Mouse (Mus musculus) 416B (cell line): Measurements from ENCODE around the gene 4632433K11Rik.
"Not testable (repeated sequence)": the region's sequence is repeated elsewhere in the genome, so short reads cannot be mapped to it uniquely, and the experiment has no call there.

Experiments
- DNase-seq: peaks from one replicate; pipeline ENCODE4 v3.0.0; 2011; ENCODE audit warnings: low read depth

The 4632433K11Rik gene

DNA sequence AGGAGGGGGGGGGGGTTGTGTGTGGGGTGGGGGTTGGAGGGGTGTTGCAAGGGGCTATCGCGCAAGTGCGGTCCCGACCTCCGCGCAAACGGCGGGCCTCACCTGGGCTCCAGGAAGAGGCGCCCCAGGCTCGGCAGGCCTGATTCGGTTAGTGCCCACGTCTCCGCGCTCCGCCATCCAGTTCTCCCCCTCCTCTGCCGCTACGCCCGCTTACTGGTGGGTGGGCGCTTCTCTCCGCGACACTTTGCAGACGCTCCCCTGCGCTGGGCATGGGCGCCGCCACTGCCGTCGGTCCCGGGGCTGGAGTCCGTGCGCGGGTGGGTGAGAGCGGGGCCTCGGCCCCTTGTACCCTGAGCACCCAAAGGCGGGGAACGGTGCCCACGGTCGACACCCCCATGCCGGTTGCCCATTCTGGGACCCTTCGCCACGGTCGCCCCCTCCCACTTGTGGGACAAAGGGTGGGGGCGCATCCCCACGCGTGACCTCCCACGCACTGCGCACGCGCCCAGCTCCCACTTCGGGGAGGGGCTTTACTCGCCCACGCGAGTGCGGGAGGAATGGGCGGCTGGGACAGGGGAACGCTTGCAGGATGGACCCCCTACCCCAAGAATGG is 22.8 kb downstream of the 4632433K11Rik start:
- DNase-seq = no peak

DNA sequence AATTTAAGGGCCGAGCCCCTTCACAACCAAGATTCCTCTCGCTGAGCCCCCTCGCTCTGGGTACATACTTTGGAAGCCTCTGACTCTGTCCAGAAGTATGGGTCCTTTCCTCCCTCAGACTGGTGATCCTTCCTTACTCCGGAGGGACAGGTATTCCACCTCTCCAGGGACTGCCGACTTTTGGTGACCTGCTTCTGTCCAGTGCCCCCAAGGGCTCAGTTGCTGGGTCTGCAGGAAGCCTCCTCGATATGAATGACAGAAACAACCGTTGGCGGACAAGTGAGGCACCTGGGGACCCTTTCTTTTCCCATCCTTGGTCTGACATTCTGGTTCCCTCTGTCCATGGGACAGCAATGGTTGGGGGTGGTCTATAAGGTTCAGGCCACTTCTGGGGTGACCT is 23.5 kb downstream of the 4632433K11Rik start:
- DNase-seq = no peak

DNA sequence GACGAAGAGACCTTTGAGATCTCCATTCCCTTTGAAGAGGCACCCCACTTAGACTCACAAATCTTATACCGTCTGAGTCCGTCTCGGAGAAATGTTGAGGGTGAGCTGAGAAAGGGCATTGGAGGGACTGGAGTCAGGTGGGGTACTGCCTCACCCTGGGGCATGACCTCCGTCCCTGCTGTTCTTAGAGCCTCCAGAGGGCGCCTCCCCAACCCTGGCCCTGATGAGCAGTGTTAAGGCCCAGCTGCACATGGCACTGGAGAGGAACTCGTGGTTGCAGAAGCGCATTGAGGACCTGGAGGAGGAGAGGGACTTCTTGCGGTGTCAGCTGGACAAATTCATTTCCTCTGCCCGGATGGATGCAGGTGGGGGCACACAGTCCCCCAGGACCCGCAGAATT is 23.9 kb downstream of the 4632433K11Rik start:
- peak; percentile 79 for DNase-seq

GRCm38 (mm10) chr7:5058631-5059030 is 24.7 kb downstream of the 4632433K11Rik start:
- no peak for DNase-seq

GRCm38 (mm10) chr7:5059421-5059820 is 25.5 kb downstream of the 4632433K11Rik start:
- no peak for DNase-seq

- DNase-seq = peak; percentile 89
These were observed 26.4 kb downstream of the 4632433K11Rik start for GRCm38 (mm10) chr7:5060239-5060731.

GRCm38 (mm10) chr7:5060944-5061773 is 27.2 kb downstream of the 4632433K11Rik start:
- peak; percentile 98 for DNase-seq

- peak; percentile 96 for DNase-seq
These were observed 27.9 kb downstream of the 4632433K11Rik start, which contains the start of gene U2af2 for GRCm38 (mm10) chr7:5061774-5062359. Gene U2af2, plus strand, starts transcription at chr7:5062143.

GRCm38 (mm10) chr7:5062360-5063001 is 28.6 kb downstream of the 4632433K11Rik start:
- DNase-seq = peak; percentile 94

GRCm38 (mm10) chr7:5064886-5065285 is 31.0 kb downstream of the 4632433K11Rik start:
- no peak for DNase-seq

DNA sequence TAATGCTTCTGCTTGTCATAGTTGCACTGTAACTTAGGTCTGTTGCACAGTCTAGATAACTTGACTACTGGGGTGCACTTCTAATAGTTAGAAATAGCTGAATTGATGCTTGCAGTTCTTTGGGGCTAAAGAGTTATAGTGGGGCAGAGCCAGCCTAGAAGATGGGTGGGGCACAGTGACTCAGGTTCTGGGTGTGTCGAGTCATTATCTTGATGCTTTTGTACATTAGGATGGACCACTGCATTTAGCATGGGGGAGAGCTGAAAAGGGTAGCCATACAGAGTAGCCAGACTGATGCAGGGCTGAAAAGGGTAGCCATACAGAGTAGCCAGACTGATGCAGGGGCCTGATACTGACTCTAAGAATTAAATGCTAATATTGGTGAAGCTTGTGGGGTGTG is 39.7 kb downstream of the 4632433K11Rik start:
- no peak for DNase-seq

GRCm38 (mm10) chr7:5074984-5075383 is 41.1 kb downstream of the 4632433K11Rik start:
- no peak for DNase-seq

GRCm38 (mm10) chr7:5076931-5077330 is 43.0 kb downstream of the 4632433K11Rik start:
- peak; percentile 40 for DNase-seq

DNA sequence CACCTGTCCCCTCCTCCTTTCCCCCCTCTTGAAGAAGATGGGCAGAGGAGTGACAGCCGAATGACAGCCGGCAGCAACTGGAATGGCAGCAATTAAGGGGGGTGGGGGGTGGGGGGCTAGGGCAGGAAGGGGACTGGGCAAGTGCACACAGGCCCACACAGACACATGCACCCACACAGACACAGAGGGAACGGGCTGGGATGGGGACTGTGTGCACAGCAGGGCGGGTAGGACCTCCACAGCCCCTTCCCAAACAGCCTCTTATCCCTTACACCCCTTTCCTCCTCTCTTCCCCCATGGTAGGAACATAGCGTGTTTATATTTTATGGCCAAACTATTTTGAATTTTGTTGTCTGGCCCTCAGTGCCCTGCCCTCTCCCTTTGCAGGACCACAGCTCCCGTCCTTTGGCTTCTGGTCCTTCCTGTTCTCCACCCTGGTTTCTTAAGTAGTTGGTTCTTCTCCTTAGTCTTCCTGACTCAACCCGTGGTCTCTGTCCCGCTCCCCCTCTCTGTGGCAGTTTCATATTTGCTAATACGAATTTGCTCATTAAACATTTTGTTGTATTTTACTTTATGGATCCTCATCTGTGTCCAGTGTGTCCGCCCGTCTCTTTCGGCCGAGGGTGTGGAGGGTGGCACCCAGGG is 45.6 kb downstream of the 4632433K11Rik start:
- DNase-seq = not testable (repeated sequence)

DNA sequence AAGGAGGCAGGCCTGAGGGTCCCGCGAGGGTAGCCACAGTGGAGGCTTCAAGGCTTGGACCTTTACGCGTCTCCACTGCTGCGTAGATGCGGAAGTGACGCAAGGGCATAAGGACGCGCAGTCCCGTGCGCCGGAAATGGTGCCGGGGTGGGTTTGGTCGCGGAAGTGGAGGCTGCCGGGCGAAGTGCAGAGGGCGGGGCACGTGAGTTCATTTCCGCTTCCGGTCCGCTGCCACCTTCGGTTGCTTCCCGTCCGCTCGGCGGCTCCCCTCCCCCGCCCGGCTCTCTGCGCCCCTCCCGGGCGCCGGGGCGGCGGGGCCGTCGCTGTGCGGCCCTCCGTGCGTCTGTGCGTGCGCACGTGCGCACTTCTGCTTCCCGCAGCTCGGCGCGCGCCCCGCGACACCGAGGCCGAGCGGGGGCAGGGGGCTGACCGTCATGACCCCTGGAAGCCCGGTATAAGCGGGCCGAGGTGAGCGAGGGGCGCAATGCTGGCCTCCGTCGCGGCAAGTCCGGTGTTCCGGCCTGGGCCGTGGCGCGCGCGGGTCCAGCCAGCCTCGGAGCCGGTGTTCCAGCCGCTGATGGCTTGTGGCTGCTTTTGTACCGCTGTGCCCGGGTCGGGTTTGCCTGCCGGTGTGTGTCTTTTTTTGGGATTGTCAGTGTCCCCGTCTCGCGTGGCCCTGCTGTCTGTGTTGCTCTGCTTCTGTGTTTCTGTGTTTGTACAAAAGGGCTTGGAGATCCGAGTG is 46.3 kb downstream of the 4632433K11Rik start, which contains the start of gene Epn1:
Gene Epn1 (plus strand): TSS at position 226 of the 742 bp plus-strand sequence.
- peak; percentile 95 for DNase-seq

DNA sequence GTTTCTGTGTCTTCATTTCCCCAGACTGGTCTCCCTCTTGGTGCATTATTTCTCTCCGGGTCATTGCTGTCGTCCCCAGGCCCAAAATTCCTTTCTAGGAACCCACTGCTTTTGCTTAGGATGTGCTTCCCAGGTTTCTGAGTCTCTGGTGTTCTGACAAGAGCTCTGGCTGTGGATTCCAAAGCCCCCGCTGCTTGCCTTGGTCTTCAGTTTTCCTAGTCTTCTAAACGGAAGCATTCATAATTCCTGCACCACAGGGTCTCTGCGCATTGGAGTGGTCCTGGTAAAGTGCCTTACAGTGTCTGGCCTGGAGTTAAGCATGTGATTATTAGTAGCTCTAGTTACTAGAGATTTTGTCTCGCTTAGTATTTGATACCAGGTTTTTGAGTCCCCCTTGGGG is 46.9 kb downstream of the 4632433K11Rik start:
- DNase-seq = no peak

DNA sequence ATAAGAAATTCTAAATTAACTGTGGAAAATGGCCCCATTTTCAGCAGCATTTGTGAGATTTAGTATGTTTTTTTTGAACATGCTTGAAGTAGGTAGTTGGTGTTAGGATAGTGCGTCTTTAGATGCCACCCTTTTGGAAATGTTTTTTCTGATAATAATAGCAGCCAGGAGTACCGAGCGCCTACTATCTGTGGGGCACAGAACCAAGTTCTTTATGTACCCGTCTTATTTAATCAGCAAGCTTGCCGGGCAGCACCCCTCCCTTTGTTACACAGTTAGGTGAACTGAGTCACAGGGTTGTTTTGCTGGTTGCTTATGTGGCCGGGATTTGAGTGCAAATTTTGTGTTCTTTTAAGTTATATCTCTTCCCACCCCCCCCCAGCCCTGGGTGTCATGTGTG is 47.3 kb downstream of the 4632433K11Rik start:
- DNase-seq = peak; percentile 44

GRCm38 (mm10) chr7:5081939-5082338 is 48.0 kb downstream of the 4632433K11Rik start:
- no peak for DNase-seq

- no peak for DNase-seq
These were observed 49.6 kb downstream of the 4632433K11Rik start for GRCm38 (mm10) chr7:5083325-5084105.
